Mouse (Mus musculus) kidney, adult 9 months (tissue): ENCODE measurements around the gene Muc20.

Experiments
- DNase-seq: peaks from one replicate; pipeline ENCODE4 v3.0.0; 2022

Muc20 gene

GRCm38 (mm10) chr16:32797426-32797689 lies at the start of gene Muc20:
TSS of gene Muc20 (minus strand) at chr16:32797435.
- DNase-seq = no peak

GRCm38 (mm10) chr16:32831501-32831900 lies 34.3 kb upstream of the Muc20 start:
- no peak for DNase-seq

GRCm38 (mm10) chr16:32829104-32829503 lies 31.9 kb upstream of the Muc20 start:
- no peak for DNase-seq

- peak; percentile 34 for DNase-seq
These were observed 29.3 kb upstream of the Muc20 start for GRCm38 (mm10) chr16:32826521-32826920.

GRCm38 (mm10) chr16:32825380-32825779 lies 28.1 kb upstream of the Muc20 start:
- DNase-seq = no peak

GRCm38 (mm10) chr16:32824061-32824460 lies 26.8 kb upstream of the Muc20 start:
- DNase-seq = no peak

- no peak for DNase-seq
These were observed 26.3 kb upstream of the Muc20 start for GRCm38 (mm10) chr16:32823487-32823886.

- DNase-seq = no peak
These were observed 25.6 kb upstream of the Muc20 start for GRCm38 (mm10) chr16:32822881-32823280.

- DNase-seq = no peak
These were observed 25.2 kb upstream of the Muc20 start for GRCm38 (mm10) chr16:32822450-32822827.

GRCm38 (mm10) chr16:32821772-32822449 lies 24.7 kb upstream of the Muc20 start:
- DNase-seq = no peak

- no peak for DNase-seq
These were observed 21.2 kb upstream of the Muc20 start for GRCm38 (mm10) chr16:32818441-32818840.

GRCm38 (mm10) chr16:32818036-32818435 lies 20.8 kb upstream of the Muc20 start:
- DNase-seq = no peak

GRCm38 (mm10) chr16:32815160-32815605 lies 17.9 kb upstream of the Muc20 start:
- peak; percentile 73 for DNase-seq

GRCm38 (mm10) chr16:32814539-32814938 lies 17.3 kb upstream of the Muc20 start:
- peak; percentile 52 for DNase-seq

- DNase-seq = no peak
These were observed 16.5 kb upstream of the Muc20 start for GRCm38 (mm10) chr16:32813771-32814170.

GRCm38 (mm10) chr16:32813362-32813761 lies 16.1 kb upstream of the Muc20 start:
- DNase-seq = no peak

- peak; percentile 84 for DNase-seq
These were observed 15.7 kb upstream of the Muc20 start for GRCm38 (mm10) chr16:32812888-32813361.

- DNase-seq = no peak
These were observed 13.1 kb upstream of the Muc20 start, which contains the start of gene Smbd1 for GRCm38 (mm10) chr16:32810321-32810720. TSS of gene Smbd1 (minus strand) at chr16:32810477.

- peak; percentile 53 for DNase-seq
These were observed 10.4 kb upstream of the Muc20 start for GRCm38 (mm10) chr16:32807408-32808185.

- no peak for DNase-seq
These were observed 7.9 kb upstream of the Muc20 start for GRCm38 (mm10) chr16:32805151-32805550.

GRCm38 (mm10) chr16:32803901-32804300 lies 6.7 kb upstream of the Muc20 start:
- no peak for DNase-seq

GRCm38 (mm10) chr16:32803252-32803853 lies 6.1 kb upstream of the Muc20 start:
- peak; percentile 69 for DNase-seq

- no peak for DNase-seq
These were observed 384 bp downstream of the Muc20 start for GRCm38 (mm10) chr16:32796676-32797425.
